Mouse (Mus musculus) B cell, adult 2 months (primary cell): ENCODE results near the gene Sema4a.

Experiments used
- DNase-seq, 2 experiments: peaks; one replicate each; pipeline ENCODE4 v3.0.0; 2022

Sema4a gene

GRCm38 (mm10) chr3:88460983-88461696 is at the start of gene Sema4a:
Sema4a (minus strand) TSS chr3:88461182.
- no peak for DNase-seq

DNA sequence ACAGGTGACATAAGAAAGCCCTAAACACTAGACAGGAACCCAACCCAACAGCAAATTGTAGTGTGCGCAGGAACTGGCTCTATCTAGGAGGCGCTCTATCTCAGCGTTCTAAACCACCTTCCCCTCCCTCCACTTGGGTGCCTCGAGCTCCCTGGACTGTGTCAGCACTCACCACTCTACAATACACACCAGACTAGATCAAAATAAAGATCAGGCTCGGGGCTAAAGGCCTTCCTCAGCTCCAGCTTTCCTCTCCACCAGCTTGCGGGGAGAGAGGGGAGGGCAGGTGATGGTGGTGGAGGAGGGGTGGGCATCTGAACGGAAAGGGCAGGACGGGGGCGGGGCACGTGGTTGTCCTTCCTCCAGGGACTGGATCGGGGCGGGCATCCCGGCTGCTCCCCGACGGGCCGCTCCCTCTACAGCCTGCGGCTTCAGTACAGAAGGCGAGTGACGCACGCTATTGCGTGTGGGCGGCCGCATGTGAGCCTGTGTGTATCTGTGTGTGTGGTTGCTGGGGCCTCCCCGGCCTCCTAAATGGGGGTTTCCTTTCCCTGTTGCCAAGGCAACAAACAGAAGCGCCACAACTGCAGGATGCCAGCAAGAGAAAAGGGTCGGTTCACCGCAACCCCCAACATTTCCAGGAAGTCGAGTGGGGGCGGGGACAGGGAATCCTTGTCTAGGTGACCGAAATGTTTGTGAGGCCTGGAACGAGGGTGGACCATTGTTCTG is 48.9 kb upstream of the Sema4a start, which contains the start of gene Lmna:
Lmna (minus strand) TSS at position 265 of the 729 bp plus-strand sequence.
- DNase-seq: peak; percentile 98 to 99

GRCm38 (mm10) chr3:88509250-88509649 is 48.3 kb upstream of the Sema4a start:
- no peak for DNase-seq

- no peak for DNase-seq
Measured at GRCm38 (mm10) chr3:88505765-88506164, 44.8 kb upstream of the Sema4a start.

- no peak for DNase-seq
Measured at GRCm38 (mm10) chr3:88505081-88505480, 44.1 kb upstream of the Sema4a start.

DNA sequence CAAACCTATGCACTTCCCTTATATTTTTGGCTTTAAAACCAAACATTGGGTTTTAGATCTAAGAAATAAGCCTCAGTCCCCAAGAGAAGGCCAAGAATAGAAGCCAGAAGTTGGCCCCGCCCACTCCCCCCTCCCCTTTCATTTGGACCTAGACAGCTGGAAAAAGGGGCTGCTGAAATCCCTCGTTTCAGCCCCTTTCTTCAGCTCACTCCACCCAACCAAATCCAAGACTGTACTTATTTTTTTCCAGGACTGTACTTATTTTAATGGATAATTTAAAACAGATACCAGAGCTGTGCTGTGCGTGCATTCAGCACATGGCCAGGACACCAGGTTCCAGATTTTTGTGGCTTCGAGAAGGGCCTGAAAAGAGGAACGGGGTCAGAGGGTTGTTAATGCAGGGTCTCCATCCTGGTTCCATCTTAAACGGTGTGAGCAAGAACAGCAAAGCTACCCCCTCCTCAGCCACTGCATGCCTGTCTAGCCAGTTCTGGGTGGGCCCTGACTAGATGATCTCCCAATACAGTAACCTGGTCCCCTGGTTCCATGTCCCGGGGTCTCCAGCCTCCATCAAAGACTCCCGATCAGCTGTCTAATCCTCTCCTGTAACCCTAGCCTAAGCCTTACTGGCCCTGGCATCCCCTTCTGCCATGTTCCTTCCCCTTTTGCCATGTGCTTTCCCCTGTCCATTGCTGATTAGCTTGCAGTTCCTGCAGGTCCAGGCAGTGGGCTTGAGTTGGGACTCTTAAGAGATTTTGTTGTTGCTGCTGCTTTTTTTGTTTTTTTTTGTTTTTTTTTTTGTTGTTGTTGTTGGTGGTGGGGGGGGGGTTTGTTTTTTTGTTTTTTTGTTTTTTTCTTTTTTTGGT is 43.1 kb upstream of the Sema4a start:
- no peak for DNase-seq

- DNase-seq: no peak
Measured at GRCm38 (mm10) chr3:88503505-88503863, 42.5 kb upstream of the Sema4a start.

- DNase-seq: peak; percentile 69 to 77
Measured at GRCm38 (mm10) chr3:88502641-88503504, 41.9 kb upstream of the Sema4a start.

GRCm38 (mm10) chr3:88502031-88502571 is 41.1 kb upstream of the Sema4a start:
- no peak for DNase-seq

GRCm38 (mm10) chr3:88501366-88502030 is 40.5 kb upstream of the Sema4a start:
- DNase-seq: peak in 1 of 2 experiments; percentile 2

GRCm38 (mm10) chr3:88500655-88501365 is 39.8 kb upstream of the Sema4a start:
- DNase-seq: no peak

DNA sequence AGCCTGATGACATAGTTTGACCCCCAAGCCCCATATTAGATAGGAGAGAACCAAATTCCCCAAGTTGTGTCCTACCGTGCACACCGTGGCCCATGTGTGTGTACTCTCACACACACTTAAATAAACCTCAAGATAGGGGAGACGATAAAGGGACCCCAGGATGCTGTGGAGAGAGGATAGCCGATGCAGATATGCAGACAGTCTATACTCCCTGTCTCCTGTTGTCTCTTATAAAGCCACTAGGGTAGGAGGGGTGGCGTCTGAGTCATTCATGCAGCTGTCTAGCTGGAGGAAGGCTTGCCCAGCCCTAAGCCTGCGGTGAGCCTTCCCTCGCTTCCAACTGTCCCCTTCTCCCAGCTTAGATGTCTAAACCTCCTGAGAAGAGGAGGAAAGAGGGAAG is 39.1 kb upstream of the Sema4a start:
- no peak for DNase-seq

- DNase-seq: no peak
Measured at GRCm38 (mm10) chr3:88499580-88499979, 38.6 kb upstream of the Sema4a start.

DNA sequence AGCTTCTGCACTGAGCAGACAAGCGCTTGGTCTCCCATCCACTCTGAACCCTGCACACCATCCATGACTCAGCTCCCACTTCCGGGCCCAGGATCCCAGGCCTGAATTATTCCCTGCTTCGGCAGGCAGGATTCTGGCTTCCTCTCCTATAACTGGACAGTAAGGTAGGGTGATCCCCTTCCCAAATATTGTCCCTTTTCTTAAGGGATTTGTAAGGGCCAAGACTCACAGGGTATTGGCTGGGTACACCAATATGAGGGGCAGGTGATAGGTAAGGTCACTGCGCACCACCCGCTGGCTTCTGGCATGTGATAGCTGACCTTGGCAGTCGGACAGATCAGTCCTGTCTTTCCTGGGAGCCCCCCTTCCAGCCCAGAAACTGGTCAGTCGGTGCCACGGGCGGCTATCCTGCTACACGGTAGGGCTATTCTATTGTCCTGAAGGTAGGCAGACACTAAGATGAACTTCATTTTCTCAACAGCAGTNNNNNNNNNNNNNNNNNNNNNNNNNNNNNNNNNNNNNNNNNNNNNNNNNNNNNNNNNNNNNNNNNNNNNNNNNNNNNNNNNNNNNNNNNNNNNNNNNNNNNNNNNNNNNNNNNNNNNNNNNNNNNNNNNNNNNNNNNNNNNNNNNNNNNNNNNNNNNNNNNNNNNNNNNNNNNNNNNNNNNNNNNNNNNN is 34.9 kb upstream of the Sema4a start:
- DNase-seq: no peak

GRCm38 (mm10) chr3:88494836-88495628 is 34.0 kb upstream of the Sema4a start:
- DNase-seq: no peak

GRCm38 (mm10) chr3:88493706-88494582 is 33.0 kb upstream of the Sema4a start:
- DNase-seq: no peak

DNA sequence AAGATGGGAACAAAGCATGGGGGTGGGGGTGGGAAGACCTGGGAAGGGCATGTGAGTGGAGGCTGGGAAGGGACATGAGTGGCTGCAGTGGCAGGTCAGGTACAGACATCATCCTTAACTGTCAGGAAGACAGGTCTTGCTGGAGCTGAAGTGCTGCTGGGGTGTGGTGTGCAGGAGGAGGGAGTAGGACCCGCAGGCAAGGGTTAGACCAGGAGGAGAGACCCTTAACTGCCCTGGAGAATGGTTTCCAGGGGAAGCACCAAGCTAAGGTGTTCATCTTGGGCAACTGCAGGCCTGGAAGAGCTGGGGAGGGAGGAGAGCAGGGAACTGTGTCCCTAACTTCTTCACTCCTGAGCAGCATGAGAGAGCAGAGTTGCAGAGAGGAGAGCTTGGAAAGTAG is 26.4 kb upstream of the Sema4a start:
- no peak for DNase-seq

DNA sequence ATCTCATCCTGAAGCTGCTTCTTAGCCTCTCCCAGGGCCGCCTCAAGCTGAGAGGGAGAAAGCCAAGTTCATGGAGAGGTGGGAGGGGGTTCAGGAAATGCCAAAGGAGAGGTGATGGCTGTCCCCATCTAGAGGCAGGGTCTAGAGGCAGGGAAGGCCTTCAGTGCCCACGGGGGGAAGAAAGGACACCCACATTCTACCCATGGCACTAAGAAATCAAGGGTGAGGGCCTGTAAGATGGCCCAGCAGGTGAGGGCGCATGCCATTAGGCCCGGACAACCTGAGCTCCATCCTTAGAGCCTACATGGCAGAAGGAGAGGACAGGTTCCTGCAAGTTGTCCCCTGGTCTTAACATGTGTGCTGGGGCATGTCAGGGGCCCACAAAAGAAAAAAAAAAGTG is 25.9 kb upstream of the Sema4a start:
- no peak for DNase-seq
